Mouse (Mus musculus) hematopoietic stem cell, adult 5-6 weeks (primary cell): ENCODE measurements around the gene Rubcn. TPM values are rescaled to one million over a fixed set of nuclear protein-coding genes. Genes with fewer than 3 reads are reported as not detected.

Experiments used
- ATAC-seq, 2 experiments: fragments of 125-278 bp in 1 of 2; replicated peaks in 1 of 2; 2 replicates each; pipeline ENCODE4 v1.8.0; 2016 to 2017; ENCODE audit warnings: inconsistent platforms in 2 of 2, mild to moderate bottlenecking in 2 of 2, moderate number of reproducible peaks in 2 of 2, low read depth in 1 of 2, moderate TSS enrichment in 1 of 2; ENCODE audit not compliant: low FRiP score in 2 of 2, poor library complexity in 2 of 2, severe bottlenecking in 2 of 2, insufficient read depth in 1 of 2, low TSS enrichment in 1 of 2
- total RNA-seq: library from RNA; stranded (forward); fragments of 172-1452, 232-1000 nt; gene quantifications from 2 replicates; pipeline ENCODE4 v1.2.3, GENCODE M21; 2017

Rubcn gene
- total RNA-seq, 1 experiment from 2014 or later = 12.9 TPM

DNA sequence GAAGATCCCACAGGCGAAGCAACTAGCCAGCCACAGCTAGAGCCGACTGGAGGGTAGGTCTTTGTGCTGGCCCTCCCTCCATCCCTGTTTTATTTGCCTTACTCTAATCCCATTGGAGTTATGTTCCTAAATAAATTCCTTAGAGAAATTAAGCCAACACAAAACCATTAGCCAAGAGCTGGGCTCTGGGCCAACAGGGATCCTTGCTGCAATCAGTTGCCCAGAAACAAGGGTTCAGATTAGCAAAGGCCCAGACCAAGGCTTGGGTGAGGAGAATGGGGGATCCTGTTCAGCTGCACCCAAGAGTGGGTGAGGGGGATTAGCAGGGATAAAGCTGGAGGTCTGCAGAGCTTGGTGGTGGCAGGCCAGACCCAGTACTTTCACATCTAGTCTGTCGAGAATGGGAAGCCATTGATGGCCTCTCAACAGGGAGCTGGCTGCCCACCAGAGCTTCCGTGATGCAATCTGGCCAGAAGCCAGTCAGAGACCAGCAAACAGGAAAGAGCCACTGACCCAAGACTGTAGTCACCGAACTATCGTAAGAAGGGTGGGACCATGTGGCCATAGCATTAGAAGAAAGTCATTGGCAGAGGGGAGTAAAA is 74.2 kb downstream of the Rubcn start:
- ATAC-seq = no peak

DNA sequence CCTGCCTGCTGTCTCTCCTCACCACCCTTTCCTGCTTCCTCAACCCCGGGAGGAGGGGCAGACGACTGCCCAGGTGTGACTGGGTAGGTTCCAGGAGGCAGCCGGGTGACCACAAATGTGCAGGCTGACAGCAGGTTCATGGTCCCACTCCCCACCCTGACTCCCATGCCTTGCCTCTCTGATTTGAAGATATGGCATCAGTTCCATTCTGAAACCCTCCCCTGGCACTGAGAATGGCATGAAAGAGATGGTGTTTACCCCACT is 80.2 kb downstream of the Rubcn start, which contains the start of gene Muc20:
Muc20 (minus strand) TSS at position 10 of the 264 bp plus-strand sequence.
- ATAC-seq = no peak

DNA sequence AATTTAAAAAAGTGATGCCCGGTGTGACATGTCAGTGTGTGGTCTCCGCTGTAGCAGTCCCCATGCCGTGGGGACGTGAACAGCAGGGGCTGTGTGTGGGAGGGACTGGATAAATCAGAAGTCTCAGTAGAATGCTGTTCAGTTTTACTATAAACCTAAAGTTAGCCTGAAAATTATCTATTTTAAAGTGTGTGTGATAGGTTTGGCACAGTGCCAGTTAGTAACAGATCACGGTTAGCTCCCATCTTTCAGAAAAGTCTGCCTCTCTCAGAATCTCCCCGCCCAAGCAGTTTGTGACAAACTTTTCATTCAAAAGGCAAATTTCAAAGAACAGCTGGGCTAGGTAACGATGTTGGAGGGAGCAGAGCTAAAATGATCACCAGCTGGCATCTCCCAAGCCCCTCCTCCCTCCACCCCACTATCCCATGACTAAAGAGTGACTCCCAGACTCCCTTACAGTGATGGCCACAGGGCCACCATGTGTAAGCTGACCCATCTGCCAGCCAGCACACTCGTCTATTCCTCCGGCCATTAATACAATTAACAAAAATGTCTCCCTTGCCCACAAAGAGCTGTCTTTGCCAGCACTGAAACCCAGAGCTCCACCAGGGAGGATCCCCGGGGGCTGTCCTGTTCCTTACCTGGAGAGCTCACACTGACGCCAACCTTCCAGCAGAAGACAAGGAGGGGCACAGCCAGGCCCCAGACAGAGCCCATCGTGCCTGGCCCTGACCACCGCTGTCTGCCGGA is 80.7 kb downstream of the Rubcn start:
- no peak for ATAC-seq

DNA sequence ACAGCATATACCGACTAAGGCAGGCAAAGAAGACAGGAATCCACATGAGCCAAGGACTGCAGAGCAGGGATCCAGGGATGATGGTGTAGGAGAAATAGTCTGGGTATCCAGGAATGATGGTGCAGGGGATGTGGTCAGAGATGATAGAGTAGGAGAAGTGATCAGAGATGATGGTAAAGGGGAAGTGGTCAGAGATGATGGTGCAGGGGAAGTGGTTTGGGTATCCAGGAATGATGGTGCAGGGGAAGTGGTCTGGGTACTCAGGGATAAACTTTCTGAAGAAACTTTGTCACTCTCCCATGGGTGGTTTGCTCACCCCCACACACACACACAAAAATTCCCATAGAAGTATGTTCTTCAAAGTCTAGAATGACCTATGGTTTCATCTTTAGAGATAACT is 82.4 kb downstream of the Rubcn start:
- ATAC-seq = peak in 1 of 2 experiments; percentile 68; a peak in 2 of 4 replicates

DNA sequence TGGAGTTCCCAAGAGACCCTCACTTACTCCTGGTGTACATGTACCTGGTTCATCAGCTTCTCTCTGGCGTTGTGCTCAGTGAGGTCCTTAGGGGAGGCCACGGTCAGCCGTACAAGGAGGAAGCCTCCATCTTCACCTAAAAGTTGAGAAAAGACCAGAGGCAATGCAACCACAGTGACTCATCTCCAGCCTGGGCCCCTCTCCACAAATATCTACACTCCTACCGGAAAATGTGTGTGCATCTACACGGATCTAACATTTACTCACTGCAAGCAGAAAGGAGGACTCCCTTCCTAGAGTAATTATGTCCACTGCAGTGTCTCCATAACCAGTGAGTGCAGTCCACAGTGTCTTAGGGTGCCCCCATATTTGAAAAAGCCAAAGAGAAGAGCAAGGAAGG is 87.5 kb downstream of the Rubcn start:
- no peak for ATAC-seq

DNA sequence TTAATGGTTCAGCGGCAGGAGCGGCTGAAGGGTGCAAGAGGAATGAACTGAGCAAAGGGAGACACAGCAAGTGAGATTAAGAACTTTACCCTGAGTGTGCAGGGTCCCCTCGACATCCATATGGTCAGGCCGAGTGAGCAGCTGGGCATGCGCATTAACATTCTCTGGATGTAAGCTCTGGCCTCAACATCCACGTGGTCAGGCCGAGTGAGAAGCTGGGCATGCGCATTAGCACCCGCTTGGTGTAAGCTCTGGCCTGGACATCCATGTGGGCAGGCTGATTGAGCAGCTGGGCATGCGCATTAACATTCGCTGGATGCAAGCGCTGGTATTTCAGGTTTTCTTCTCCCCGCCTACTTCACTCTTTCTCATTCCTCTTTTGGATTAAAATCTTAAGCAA is 92.7 kb downstream of the Rubcn start:
- ATAC-seq = no peak

DNA sequence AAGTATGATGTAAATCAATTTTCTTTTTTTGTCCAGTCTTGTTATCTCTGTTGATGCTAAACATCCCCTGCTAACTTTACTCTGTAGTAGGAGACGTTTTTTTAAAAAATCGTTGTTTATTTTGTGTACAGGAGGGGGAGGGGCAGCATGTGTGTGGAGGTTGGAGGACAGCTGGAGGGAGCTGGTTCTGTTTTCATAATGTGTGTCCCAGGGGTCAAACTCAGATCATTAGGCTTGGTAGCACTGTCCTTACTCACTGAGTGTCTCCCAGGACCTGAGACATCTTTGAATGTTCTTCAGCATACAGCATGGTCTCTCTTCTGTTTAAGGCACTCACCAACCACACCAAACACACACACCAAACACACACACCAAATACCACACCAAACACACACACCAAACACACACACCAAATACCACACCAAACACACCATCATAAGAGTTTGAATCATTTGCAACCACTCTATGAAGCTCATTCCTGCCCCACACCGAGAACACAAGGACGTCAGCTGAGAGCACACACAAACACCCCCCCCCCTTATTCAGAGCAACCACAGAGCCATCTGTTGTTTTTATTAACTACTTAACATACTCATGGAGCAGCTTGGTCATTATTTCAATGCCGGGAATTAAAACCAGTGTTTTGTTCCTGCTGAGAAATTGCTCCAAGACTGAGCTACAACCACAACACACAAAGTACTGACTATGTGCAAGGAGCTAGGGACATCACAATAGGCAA is 94.1 kb downstream of the Rubcn start:
- no peak for ATAC-seq

DNA sequence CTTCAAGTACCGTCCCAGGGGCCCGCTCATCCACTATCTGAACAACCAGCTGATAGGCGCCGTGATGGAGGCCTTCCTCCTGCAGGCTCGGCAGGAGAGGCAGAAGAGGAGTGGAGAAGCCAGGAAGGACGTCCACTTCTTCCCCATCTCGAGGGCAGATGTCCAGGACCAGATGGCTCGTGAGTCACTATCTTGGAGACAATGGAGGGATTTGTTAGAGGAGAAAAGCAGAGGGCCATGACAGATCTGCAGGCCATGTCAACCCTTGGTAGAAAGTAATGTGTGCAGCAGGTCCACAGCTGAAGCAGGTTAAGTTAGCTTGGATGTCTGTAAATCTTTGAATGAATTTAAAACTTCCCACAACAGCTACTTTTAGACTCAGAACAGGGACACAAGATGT is 98.6 kb downstream of the Rubcn start:
- no peak for ATAC-seq

DNA sequence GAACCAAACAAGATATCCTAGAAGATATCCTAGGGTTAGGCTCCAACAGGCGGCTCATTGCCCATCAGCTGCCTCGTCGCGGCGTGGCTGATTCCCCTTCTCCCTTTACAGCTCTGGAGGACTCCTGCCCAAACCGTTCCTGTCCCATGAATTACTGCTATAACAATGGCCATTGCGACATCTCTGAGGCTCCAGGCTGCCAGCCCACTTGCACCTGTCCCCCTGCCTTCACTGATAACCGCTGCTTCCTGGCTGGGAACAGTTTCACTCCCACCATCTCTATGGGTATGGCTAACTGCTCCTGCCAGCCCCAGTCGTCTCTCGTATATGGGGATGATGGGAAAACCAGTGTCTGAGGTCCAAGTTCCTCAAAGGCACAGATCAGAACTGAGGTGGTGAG is 100.9 kb downstream of the Rubcn start:
- ATAC-seq = no peak

Other genes starting within 250 kb of the Rubcn start
- 3.5 and 5.7 TPM in 2 replicates for gene Tnk2, start 233.9 kb downstream of the Rubcn start, total RNA-seq
- not detected in 2 replicates for gene Muc4, start 141.9 kb downstream of the Rubcn start, total RNA-seq
- not detected in 2 replicates for gene Muc20, start 80.3 kb downstream of the Rubcn start, total RNA-seq
- gene Smbd1, start 67.3 kb downstream of the Rubcn start, total RNA-seq = not detected in 2 replicates
- 73.0 and 86.8 TPM in 2 replicates for gene Fyttd1, start 266 bp downstream of the Rubcn start, total RNA-seq
- 24.5 TPM in 2 replicates for gene Lrch3, start 36.3 kb upstream of the Rubcn start, total RNA-seq
- 0.79 and 3.3 TPM in 2 replicates for gene Iqcg, start 178.5 kb upstream of the Rubcn start, total RNA-seq
- 1,452 and 2,432 TPM in 2 replicates for gene Rpl35a, start 178.7 kb upstream of the Rubcn start, total RNA-seq
- 1.5 and 7.9 TPM in 2 replicates for gene Lmln, start 184.8 kb upstream of the Rubcn start, total RNA-seq